Mouse (Mus musculus) olfactory bulb, adult 2 months (tissue): ENCODE data around the gene Gucd1.

Source experiments
- CTCF ChIP-seq: fragments of 200-500 bp; IDR thresholded peaks from 2 replicates; pipeline ENCODE4 v1.5.1; 2012; ENCODE audit warnings: low read depth, mild to moderate bottlenecking, low read length, moderate library complexity; ENCODE audit not compliant: insufficient read depth
- POLR2A ChIP-seq: fragments of 200-500 bp; IDR thresholded peaks from 2 replicates; pipeline ENCODE4 v1.6.1; 2012; ENCODE audit warnings: mild to moderate bottlenecking, low read depth, low read length, moderate library complexity; ENCODE audit not compliant: insufficient read depth

DNA sequence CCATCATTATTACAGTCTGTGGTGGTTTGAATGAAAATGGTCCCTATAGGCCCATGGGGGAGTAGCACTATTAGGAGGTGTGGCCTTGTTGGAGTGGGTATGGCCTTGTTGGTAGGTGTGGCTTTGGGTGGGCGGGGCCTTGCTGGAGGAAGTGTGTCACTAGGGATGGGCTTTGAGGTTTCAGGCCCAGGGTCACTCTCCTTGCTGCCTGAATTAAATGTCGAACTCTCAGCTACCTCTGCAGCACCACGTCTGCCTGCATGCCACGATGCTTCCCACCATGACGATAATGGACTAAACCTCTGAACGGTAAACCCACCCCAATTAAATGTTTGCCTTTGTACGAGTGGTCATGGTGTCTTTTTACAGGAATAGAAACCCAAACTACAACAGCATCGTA, 123.0 kb downstream of the Gucd1 start:
- no peak for TF ChIP-seq CTCF
- TF ChIP-seq POLR2A, result no peak
